Mouse (Mus musculus) embryonic facial prominence, embryonic 15.5 days (tissue): ENCODE measurements at regions not wholly inside any gene's neighbourhood (a gene's known extent, or its start where the extent isn't known, plus 50 kb on each side); places are given as distances from the start of the nearest gene placed in this dataset.

ENCODE experiments used
- ATAC-seq: fragments of 200-750 bp; cut with Nextera tagmentation; 2 replicates; pipeline ENCODE4 v1.8.0; 2017; ENCODE audit warnings: low read depth, moderate TSS enrichment; ENCODE audit not compliant: insufficient number of reproducible peaks, low FRiP score, low TSS enrichment
- H3K27ac ChIP-seq: fragments of 300-500 bp; sonication (generic); replicated peaks from 2 replicates; pipeline ENCODE4 v1.5.1; 2015; ENCODE audit warnings: mild to moderate bottlenecking, inconsistent platforms
- H3K27me3 ChIP-seq: fragments of 300-500 bp; sonication (generic); 2 replicates; pipeline ENCODE4 v1.6.1; 2015; ENCODE audit warnings: inconsistent platforms
- H3K36me3 ChIP-seq: fragments of 300-500 bp; sonication (generic); 2 replicates; pipeline ENCODE4 v1.6.1; 2015; ENCODE audit warnings: mild to moderate bottlenecking, inconsistent platforms
- H3K4me1 ChIP-seq: fragments of 300-500 bp; sonication (generic); 2 replicates; pipeline ENCODE4 v1.6.1; 2015; ENCODE audit warnings: inconsistent platforms
- H3K4me2 ChIP-seq: fragments of 300-500 bp; sonication (generic); replicated peaks from 2 replicates; pipeline ENCODE4 v1.6.1; 2015; ENCODE audit warnings: mild to moderate bottlenecking, inconsistent platforms
- H3K4me3 ChIP-seq: fragments of 300-500 bp; sonication (generic); replicated peaks from 2 replicates; pipeline ENCODE4 v1.5.1; 2015; ENCODE audit warnings: mild to moderate bottlenecking, inconsistent platforms
- H3K9ac ChIP-seq: fragments of 300-500 bp; sonication (generic); 2 replicates; pipeline ENCODE4 v1.6.1; 2015; ENCODE audit warnings: inconsistent platforms
- H3K9me3 ChIP-seq: fragments of 300-500 bp; sonication (generic); replicated peaks from 2 replicates; pipeline ENCODE4 v1.6.1; 2016; ENCODE audit warnings: inconsistent platforms
- WGBS: fragments of 180-500 bp; shearing (Covaris S2); methylation state at CpG from one replicate; pipeline ENCODE4 v1.1.7; 2015; 5-methylcytosine and 5-hydroxymethylcytosine counted together

- Histone ChIP-seq H3K27ac (no peak overlapping the region), H3K9me3 (no peaks in the 10 kb centered on the region), H3K4me2 (no peak overlapping the region), H3K9ac (no peak overlapping the region), H3K27me3 (no peaks in the 10 kb centered on the region), H3K4me1 (peaks cover 17% of the 10 kb centered on the region; the same call in 1 of the 2 replicates), H3K36me3 (no peaks in the 10 kb centered on the region), H3K4me3 (no peak overlapping the region)
- no peak for ATAC-seq
- WGBS, result 60% methylated on average over 5 of the region's 5 CpGs
Observed at GRCm38 (mm10) chr11:8148485-8148825, 515.9 kb downstream of the Tns3 start.

GRCm38 (mm10) chr11:8147790-8148484 lies 516.4 kb downstream of the Tns3 start:
- peaks cover 17% of the 10 kb centered on the region; the same call in 1 of the 2 replicates for H3K4me1 ChIP-seq
- no peaks in the 10 kb centered on the region for H3K9me3 ChIP-seq
- H3K4me3 ChIP-seq, result no peak overlapping the region
- 30% methylated on average over 6 of the region's 6 CpGs for WGBS
- no peak overlapping the region for H3K27ac ChIP-seq
- 0 out of 2 replicates have a peak overlapping the region, but pooled peaks have one; percentile 10 for H3K4me2 ChIP-seq
- ATAC-seq, result no peak
- no peaks in the 10 kb centered on the region for H3K36me3 ChIP-seq
- H3K9ac ChIP-seq, result no peak overlapping the region
- no peaks in the 10 kb centered on the region for H3K27me3 ChIP-seq

GRCm38 (mm10) chr11:8137366-8137765 lies 527.0 kb downstream of the Tns3 start:
- Histone ChIP-seq H3K36me3 (no peaks in the 10 kb centered on the region), H3K27me3 (no peaks in the 10 kb centered on the region), H3K4me1 (no peaks in the 10 kb centered on the region), H3K27ac (no peak overlapping the region), H3K4me3 (no peak overlapping the region), H3K9ac (no peak overlapping the region), H3K4me2 (no peak overlapping the region), H3K9me3 (no peaks in the 10 kb centered on the region)
- WGBS, result 43% methylated on average over 4 of the region's 4 CpGs
- ATAC-seq, result no peak

- Histone ChIP-seq H3K27ac (no peak overlapping the region), H3K9ac (no peak overlapping the region), H3K4me2 (no peak overlapping the region), H3K27me3 (no peaks in the 10 kb centered on the region), H3K36me3 (no peaks in the 10 kb centered on the region), H3K4me3 (no peak overlapping the region), H3K9me3 (no peaks in the 10 kb centered on the region), H3K4me1 (no peaks in the 10 kb centered on the region)
- ATAC-seq, result no peak
- 77% methylated on average over 4 of the region's 4 CpGs for WGBS
Observed at GRCm38 (mm10) chr11:8136666-8137065, 527.7 kb downstream of the Tns3 start.

GRCm38 (mm10) chr11:8109286-8109685 lies 555.0 kb downstream of the Tns3 start:
- Histone ChIP-seq H3K9ac (no peak overlapping the region), H3K4me2 (no peak overlapping the region), H3K36me3 (no peaks in the 10 kb centered on the region), H3K9me3 (no peaks in the 10 kb centered on the region), H3K27ac (no peak overlapping the region), H3K27me3 (no peaks in the 10 kb centered on the region), H3K4me1 (no peaks in the 10 kb centered on the region), H3K4me3 (no peak overlapping the region)
- 86% methylated on average over 2 of the region's 2 CpGs for WGBS
- no peak for ATAC-seq

GRCm38 (mm10) chr11:8101091-8101490 lies 563.2 kb downstream of the Tns3 start:
- no peak overlapping the region for H3K4me3 ChIP-seq
- 53% methylated on average over 7 of the region's 7 CpGs for WGBS
- H3K9ac ChIP-seq, result no peak overlapping the region
- H3K4me2 ChIP-seq, result no peak overlapping the region
- H3K4me1 ChIP-seq, result no peaks in the 10 kb centered on the region
- no peaks in the 10 kb centered on the region for H3K36me3 ChIP-seq
- H3K27ac ChIP-seq, result no peak overlapping the region
- H3K27me3 ChIP-seq, result no peaks in the 10 kb centered on the region
- ATAC-seq, result no peak
- no peaks in the 10 kb centered on the region for H3K9me3 ChIP-seq

- Histone ChIP-seq H3K9ac (no peak overlapping the region), H3K27me3 (no peaks in the 10 kb centered on the region), H3K9me3 (no peaks in the 10 kb centered on the region), H3K4me2 (no peak overlapping the region), H3K4me1 (no peaks in the 10 kb centered on the region), H3K4me3 (no peak overlapping the region), H3K27ac (no peak overlapping the region), H3K36me3 (no peaks in the 10 kb centered on the region)
- WGBS, result 93% methylated on average over 2 of the region's 2 CpGs
- ATAC-seq, result no peak
Observed at GRCm38 (mm10) chr11:8084328-8084727, 580.0 kb downstream of the Tns3 start.

GRCm38 (mm10) chr11:8082811-8083210 lies 581.5 kb downstream of the Tns3 start:
- Histone ChIP-seq H3K4me1 (no peaks in the 10 kb centered on the region), H3K9me3 (no peaks in the 10 kb centered on the region), H3K27ac (no peak overlapping the region), H3K36me3 (no peaks in the 10 kb centered on the region), H3K4me3 (no peak overlapping the region), H3K27me3 (no peaks in the 10 kb centered on the region), H3K4me2 (no peak overlapping the region), H3K9ac (no peak overlapping the region)
- no peak for ATAC-seq
- WGBS, result 94% methylated on average over 5 of the region's 6 CpGs

GRCm38 (mm10) chr11:8073321-8073720 lies 591.0 kb downstream of the Tns3 start:
- H3K27me3 ChIP-seq, result no peaks in the 10 kb centered on the region
- H3K9ac ChIP-seq, result no peak overlapping the region
- H3K4me1 ChIP-seq, result peaks cover 2% of the 10 kb centered on the region; the same call in 1 of the 2 replicates
- no peak overlapping the region for H3K4me3 ChIP-seq
- no peak overlapping the region for H3K27ac ChIP-seq
- WGBS, result 83% methylated on average over 1 of the region's 1 CpGs
- no peaks in the 10 kb centered on the region for H3K9me3 ChIP-seq
- no peaks in the 10 kb centered on the region for H3K36me3 ChIP-seq
- ATAC-seq, result no peak
- H3K4me2 ChIP-seq, result no peak overlapping the region

- Histone ChIP-seq H3K4me2 (no peak overlapping the region), H3K4me1 (peaks cover 2% of the 10 kb centered on the region; the same call in 1 of the 2 replicates), H3K27ac (no peak overlapping the region), H3K36me3 (no peaks in the 10 kb centered on the region), H3K9me3 (no peaks in the 10 kb centered on the region), H3K9ac (no peak overlapping the region), H3K27me3 (no peaks in the 10 kb centered on the region), H3K4me3 (no peak overlapping the region)
- WGBS, result 5% methylated on average over 3 of the region's 3 CpGs
- ATAC-seq, result no peak
Observed at GRCm38 (mm10) chr11:8068873-8069272, 595.5 kb downstream of the Tns3 start.

GRCm38 (mm10) chr11:8067330-8067729 lies 597.0 kb downstream of the Tns3 start:
- no peaks in the 10 kb centered on the region for H3K9me3 ChIP-seq
- no peaks in the 10 kb centered on the region for H3K36me3 ChIP-seq
- no peak overlapping the region for H3K9ac ChIP-seq
- H3K4me1 ChIP-seq, result peaks cover 2% of the 10 kb centered on the region; the same call in 1 of the 2 replicates
- ATAC-seq, result no peak
- H3K27me3 ChIP-seq, result no peaks in the 10 kb centered on the region
- H3K27ac ChIP-seq, result no peak overlapping the region
- H3K4me2 ChIP-seq, result no peak overlapping the region
- H3K4me3 ChIP-seq, result no peak overlapping the region
- 85% methylated on average over 4 of the region's 4 CpGs for WGBS

- H3K4me3 ChIP-seq, result no peak overlapping the region
- H3K36me3 ChIP-seq, result no peaks in the 10 kb centered on the region
- H3K9ac ChIP-seq, result no peak overlapping the region
- ATAC-seq, result no peak
- WGBS, result 87% methylated on average over 5 of the region's 5 CpGs
- no peak overlapping the region for H3K4me2 ChIP-seq
- H3K9me3 ChIP-seq, result no peaks in the 10 kb centered on the region
- H3K27me3 ChIP-seq, result no peaks in the 10 kb centered on the region
- no peak overlapping the region for H3K27ac ChIP-seq
- H3K4me1 ChIP-seq, result peaks cover 2% of the 10 kb centered on the region; the same call in 1 of the 2 replicates
Observed at GRCm38 (mm10) chr11:8065811-8066210, 598.5 kb downstream of the Tns3 start.
